Mouse (Mus musculus) gastrocnemius, adult 2 months (tissue): ENCODE measurements at regions not wholly inside any gene's neighbourhood (a gene's known extent, or its start where the extent isn't known, plus 50 kb on each side); places are given as distances from the start of the nearest gene placed in this dataset.
A peak's percentile ranks its signal among the peaks of the same experiment; 100 is the strongest.

ENCODE experiments used
- DNase-seq: peaks from one replicate; pipeline ENCODE4 v3.0.0; 2022
- H3K27ac ChIP-seq: fragments of 200-600 bp; 2 replicates; pipeline ENCODE4 v1.8.1; 2022; ENCODE audit warnings: mild to moderate bottlenecking
- H3K4me3 ChIP-seq: fragments of 200-600 bp; 2 replicates; pipeline ENCODE4 v1.8.1; 2022; ENCODE audit warnings: mild to moderate bottlenecking, moderate library complexity
- CTCF ChIP-seq: fragments of 200-600 bp; IDR thresholded peaks from 2 replicates; pipeline ENCODE4 v1.8.1; 2022; ENCODE audit warnings: antibody characterized with exemption, mild to moderate bottlenecking, moderate library complexity
- intact Hi-C: fragments of 180-260 bp; cut with DNase I; formaldehyde crosslinking; loops from one replicate; pipeline ENCODE4 v1.15.1; 2025

DNA sequence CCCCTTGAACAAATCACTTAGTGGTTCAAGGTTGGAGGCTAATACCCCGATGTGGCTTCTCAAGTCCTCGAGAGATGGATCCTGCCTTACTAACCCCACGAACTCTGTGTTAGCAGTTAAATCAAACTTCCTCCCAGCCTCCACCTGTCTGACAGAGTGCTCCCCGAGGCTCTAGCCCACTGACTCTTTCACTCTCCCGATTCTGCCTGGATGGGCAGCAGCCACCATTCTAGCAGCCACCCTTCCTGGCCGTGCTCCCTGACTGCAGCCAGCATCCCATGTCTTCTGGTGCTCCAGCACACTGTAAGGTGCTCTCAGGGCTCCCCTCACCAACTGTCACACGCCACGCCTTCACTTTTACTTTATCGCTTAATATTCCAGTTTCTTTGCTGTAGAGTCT is 173.6 kb upstream of the Lpp start:
- intact Hi-C loops = no loop called here
- H3K4me3 ChIP-seq = no peak overlapping the region
- TF ChIP-seq CTCF = no peak
- H3K27ac ChIP-seq = no peak overlapping the region
- no peak for DNase-seq

DNA sequence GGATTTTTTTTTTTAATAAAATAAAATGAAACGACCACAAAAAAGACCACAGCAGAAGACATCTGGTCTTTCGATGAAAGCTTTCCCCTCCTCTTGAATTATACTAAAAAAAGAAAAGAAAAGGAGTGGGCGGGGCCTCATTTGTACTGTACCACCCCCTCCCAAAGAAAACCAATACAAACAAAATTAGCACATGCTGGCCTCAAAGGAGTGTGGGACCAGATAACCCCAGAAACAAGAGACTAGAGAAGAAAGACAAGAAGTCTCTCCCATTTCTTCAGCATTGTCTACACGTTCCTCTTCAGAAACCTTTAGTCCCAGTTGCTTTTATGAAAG is 174.5 kb upstream of the Lpp start:
- Histone ChIP-seq H3K27ac (no peak overlapping the region), H3K4me3 (no peak overlapping the region)
- TF ChIP-seq CTCF = no peak
- intact Hi-C loops = no loop called here
- no peak for DNase-seq

DNA sequence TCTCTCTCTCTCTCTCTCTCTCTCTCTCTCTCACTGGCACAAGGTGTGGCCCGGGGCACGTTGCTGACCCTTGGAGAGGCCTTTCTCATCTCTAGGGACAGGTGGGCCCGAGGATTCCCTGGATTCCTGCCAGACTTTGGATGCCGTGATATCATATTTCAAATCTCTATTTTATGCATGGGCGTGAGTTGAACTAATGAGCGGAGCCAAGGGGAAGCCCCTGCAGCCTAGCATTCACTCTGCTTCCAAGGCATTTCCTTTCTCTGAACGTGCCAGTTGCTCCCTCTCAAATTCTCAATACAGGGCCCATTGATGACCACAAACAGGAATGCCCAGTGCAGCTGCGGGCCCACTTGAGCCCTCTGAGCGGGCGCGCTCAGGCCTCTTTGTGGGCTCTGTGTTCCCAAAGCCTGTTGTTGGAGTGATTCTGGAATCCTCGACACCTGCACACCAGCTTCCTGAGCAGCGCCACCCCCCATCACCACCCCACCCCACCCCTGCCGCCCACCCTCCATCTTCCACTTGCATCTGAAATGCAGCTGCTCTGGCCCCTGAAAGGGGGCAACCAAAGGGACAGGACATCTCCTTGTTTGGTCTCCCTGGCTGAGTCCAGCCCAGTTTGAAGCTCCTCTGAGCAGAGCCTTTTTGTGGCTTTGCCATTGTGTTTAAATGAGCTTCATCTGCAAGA is 175.0 kb upstream of the Lpp start:
- no peak for TF ChIP-seq CTCF
- DNase-seq = no peak

DNA sequence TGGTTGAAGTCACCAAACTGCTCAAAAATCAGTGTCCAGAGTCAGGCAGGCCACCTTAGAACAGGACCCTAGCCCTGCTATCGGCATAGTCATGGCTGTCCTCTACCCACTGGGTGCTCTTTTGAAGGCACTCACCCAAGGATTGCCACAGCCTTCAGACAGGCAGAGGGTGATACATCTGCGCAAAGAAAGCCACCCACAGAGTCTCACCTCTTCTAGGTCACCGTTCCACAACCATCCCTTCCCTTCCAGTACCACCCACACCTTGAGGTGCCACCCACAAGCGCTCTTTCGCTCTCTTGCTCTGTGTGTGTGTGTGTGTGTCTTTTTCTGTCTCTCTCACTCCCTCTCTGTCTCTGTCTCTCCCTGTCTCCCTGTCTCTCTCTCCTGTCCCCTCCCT is 176.5 kb upstream of the Lpp start:
- no peak for DNase-seq
- no peak for TF ChIP-seq CTCF
- Histone ChIP-seq H3K27ac (no peak overlapping the region), H3K4me3 (no peak overlapping the region)
- intact Hi-C loops = no loop called here

More for the DNA sequence above, 175.0 kb upstream of the Lpp start:
- Histone ChIP-seq H3K27ac (no peak overlapping the region), H3K4me3 (no peak overlapping the region)
- intact Hi-C loops = no loop called here

DNA sequence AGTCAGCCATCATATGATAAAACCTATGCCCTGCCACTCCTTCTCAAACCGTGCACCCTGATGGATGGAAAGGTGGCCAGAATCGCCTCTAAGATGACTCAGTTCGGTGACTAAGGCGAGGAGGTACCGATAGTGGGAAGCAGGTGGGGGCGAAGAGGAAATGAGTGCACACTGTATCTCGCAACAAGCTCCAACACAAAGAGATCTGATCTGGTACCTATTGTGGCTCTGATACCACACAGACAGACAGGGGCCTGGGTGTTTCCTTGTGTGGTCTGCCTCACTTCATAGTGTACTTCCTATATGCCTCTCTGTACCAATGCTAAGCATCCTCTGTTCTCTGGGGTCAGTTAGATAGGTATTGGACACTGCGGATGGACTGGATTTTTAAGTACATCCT is 178.0 kb upstream of the Lpp start:
- no peak for DNase-seq
- intact Hi-C loops = no loop called here
- no peak overlapping the region for H3K27ac ChIP-seq
- no peak for TF ChIP-seq CTCF
- no peak overlapping the region for H3K4me3 ChIP-seq

DNA sequence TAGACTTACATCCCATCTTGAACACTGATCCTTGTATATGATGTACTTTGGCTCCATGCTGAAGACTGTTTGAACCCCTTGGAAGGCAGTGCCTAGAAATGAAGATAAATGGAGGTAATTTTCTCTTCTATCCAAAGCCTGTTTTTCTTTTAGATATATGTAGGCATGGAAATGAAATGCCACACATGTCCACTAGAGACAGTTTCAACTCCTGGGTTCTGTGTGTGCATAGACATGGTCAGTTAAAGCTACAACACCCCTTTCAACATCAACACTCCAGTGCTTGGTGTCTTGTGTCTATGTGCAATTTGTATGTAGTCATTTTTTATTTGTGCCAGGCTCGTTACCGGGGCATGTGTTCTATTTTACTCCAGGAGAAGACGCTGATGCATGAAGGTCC is 179.7 kb upstream of the Lpp start:
- H3K27ac ChIP-seq = no peak overlapping the region
- TF ChIP-seq CTCF = peak; percentile 19; the same call in 1 of the 2 replicates
- intact Hi-C loops = no loop called here
- no peak for DNase-seq
- H3K4me3 ChIP-seq = no peak overlapping the region

DNA sequence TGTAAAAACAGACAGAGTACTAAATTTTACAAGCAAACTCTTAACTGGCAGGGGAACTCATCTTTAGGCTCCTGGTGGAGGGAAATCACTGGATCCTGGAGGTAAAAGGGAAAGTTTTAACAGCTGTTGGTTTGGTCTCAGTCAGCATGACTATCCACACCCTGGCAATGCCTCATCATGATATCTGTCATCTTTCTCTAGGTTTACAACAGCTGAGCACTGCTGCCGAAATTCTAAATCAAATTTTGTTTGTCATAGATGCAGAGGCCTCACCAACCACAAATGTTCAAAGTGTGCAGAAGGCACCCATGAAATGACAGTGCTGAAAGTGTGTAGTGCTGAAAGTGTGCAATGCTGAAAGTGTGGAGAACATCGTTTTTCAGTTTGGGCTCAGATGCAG is 180.6 kb upstream of the Lpp start:
- TF ChIP-seq CTCF = no peak
- Histone ChIP-seq H3K27ac (no peak overlapping the region), H3K4me3 (no peak overlapping the region)
- intact Hi-C loops = no loop called here
- DNase-seq = no peak

DNA sequence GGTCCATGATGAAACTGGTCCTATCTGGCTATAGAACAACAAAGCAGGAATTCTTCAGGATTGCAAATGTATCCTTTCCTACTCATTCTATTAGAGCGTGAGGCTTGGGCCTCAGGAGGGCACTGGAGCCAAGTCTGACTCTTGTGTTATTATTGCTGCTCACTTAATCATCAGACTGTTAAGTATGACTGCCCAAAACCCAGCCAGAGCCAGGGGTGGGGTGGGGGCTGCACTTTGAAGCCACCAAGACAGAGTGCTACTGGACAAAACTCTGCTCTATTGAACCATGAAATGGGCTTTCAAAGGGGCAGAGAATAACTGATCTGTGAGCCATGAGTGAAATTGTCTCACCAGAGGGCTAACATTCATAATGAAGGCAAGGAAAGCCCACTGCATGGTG is 181.7 kb upstream of the Lpp start:
- H3K4me3 ChIP-seq = no peak overlapping the region
- intact Hi-C loops = no loop called here
- no peak overlapping the region for H3K27ac ChIP-seq
- no peak for TF ChIP-seq CTCF
- DNase-seq = no peak

DNA sequence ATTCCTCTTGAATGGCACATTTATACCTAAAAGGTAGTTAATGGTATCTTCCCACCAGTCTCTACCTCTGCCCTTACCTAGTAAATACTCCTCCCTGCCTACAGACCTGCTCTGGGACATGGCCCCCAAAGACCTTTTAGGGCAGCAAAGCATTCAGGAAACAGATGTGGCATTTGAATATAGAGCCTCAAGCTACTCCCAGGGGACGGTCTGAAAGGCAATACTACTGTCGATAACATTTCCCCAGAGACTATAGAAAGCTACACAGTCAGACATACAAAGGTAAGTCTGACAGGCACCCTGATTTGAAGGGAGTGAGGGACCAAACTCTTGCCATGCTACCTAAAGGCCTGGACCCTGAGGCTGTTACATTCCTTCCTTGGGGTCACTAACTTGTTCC is 184.4 kb upstream of the Lpp start:
- TF ChIP-seq CTCF = no peak
- DNase-seq = no peak
- Histone ChIP-seq H3K4me3 (no peak overlapping the region), H3K27ac (no peak overlapping the region)
- intact Hi-C loops = no loop called here

DNA sequence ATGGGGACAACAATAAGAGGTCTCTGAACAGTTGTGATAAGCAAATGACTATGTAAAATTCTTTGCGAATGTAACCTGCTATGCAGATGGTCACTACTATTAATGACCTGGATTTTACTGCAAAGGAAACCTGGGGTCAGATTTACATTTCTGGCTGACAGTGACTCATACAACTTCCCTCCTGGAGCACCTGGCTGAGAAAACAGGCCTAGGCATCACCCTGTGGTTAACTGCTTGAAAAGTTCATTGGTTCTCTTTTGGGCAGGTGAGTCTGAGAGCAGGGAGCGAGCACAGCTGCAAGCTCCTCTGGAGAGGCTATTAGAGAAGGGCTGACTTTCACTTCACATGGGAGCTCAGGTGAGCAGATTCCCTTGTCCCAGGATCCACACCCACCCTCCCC is 185.2 kb upstream of the Lpp start:
- H3K4me3 ChIP-seq = no peak overlapping the region
- no peak overlapping the region for H3K27ac ChIP-seq
- DNase-seq = no peak
- intact Hi-C loops = no loop called here
- no peak for TF ChIP-seq CTCF

DNA sequence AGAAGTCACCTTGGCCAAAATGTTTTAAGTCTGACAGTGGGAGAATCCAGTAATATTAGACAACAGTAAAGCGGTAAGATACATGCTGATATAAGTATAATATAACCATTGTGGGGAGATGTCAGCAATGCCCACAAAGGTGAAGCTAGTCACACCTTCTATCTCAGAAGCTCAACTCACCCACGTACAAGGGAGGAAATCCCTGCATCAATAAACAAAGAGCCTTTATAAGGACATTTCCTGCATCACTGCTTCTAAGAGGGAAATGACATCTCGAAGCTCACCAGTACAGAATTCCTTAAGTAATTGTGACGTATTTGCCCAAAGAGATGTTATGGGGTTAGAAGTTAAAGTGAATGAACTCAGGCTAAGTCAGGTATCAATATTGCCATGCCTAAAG is 186.3 kb upstream of the Lpp start:
- no peak for DNase-seq
- intact Hi-C loops = no loop called here
- no peak for TF ChIP-seq CTCF
- Histone ChIP-seq H3K4me3 (no peak overlapping the region), H3K27ac (peak overlapping the region; percentile 85)

DNA sequence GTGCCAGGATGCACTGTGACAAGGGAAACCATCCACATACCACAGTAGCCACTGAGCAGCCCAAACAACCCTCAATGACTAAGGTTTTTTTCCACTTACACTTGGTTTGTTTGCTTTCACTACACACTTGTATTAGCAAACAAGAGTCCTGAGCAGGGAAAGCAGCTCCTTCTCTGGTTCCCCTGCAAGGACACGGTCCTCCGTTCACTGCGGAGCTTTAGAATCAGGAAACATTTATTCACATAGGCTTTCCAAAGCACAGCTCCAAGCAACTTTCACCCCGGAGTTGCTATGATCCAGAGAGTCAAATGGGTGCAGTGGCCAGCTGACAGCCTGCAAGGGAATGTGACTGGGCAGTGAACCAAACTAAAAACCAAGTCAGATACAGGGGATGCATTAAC is 186.8 kb upstream of the Lpp start:
- intact Hi-C loops = no loop called here
- H3K27ac ChIP-seq = peak overlapping the region; percentile 85
- no peak for TF ChIP-seq CTCF
- DNase-seq = no peak
- peak overlapping the region; percentile 4; the same call in 1 of the 2 replicates for H3K4me3 ChIP-seq

DNA sequence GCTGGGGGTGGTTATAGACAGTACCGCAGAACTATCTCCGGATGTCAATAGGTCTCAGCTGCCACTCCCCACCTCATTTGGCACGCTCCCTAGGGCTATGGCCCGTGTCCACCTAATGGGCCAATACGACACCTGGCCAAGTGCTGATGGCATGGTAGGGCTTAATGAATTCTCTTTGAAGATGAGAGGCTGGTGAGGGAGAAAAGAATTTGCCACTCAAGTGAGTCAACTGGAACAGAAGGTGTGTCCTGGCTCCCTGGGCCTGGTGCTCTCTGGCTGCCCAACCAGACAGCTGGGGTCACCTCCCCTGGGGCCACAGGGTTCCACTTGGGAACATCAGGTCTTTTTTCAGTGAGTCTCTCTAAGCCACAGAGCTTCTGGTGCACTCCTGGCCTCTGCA is 187.7 kb upstream of the Lpp start:
- Histone ChIP-seq H3K27ac (peak overlapping the region; percentile 85), H3K4me3 (no peak overlapping the region)
- DNase-seq = peak; percentile 78
- TF ChIP-seq CTCF = no peak
- intact Hi-C loops = no loop called here

DNA sequence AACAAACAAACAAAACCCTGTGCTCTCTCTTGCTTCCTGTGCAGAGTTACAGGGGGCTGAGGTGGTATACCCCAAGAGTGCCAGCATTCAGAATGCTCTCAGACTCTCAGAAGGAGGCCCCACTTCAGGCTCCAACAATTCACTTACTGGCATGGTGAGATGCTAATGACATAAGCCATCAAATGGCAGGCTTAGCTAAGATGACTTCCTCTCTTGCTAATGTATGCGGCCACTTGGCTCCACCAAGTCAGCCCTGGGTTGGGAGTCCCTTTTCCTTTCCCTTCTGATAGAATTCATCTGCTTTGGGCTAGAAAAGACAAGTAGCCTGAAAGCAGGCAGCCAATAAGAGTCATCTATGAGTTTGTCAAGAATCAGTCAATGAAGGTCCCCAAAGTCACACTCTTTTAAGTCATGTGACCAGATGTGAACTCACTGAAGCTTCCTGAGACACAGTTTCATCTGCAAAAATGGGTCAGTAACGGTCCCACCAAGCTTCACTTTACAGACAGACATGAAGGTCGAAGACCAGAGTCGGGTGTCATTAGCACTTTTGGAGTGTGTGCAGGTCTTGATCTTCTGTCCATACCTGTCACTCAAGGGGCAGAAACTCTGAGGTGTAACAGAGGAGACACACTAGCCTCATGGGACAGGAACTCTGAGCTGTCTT is 189.1 kb upstream of the Lpp start:
- intact Hi-C loops = no loop called here
- no peak for TF ChIP-seq CTCF
- DNase-seq = no peak
- peak overlapping the region; percentile 85 for H3K27ac ChIP-seq
- H3K4me3 ChIP-seq = no peak overlapping the region
